Mouse (Mus musculus) kidney, embryonic 14.5 days (tissue): ENCODE measurements at regions not wholly inside any gene's neighbourhood (a gene's known extent, or its start where the extent isn't known, plus 50 kb on each side); places are given as distances from the start of the nearest gene placed in this dataset.

Source experiments
- ATAC-seq: fragments of 200-750 bp; cut with Nextera tagmentation; 2 replicates; pipeline ENCODE4 v1.8.0; 2017; ENCODE audit warnings: moderate number of reproducible peaks, mild to moderate bottlenecking, moderate TSS enrichment, moderate library complexity; ENCODE audit not compliant: low FRiP score, low TSS enrichment
- H3K27ac ChIP-seq: fragments of 300-500 bp; sonication (generic); 2 replicates; pipeline ENCODE4 v1.5.1; 2014; ENCODE audit warnings: low read depth, mild to moderate bottlenecking, low read length, moderate library complexity, mixed read lengths
- H3K27me3 ChIP-seq: fragments of 300-500 bp; sonication (generic); 2 replicates; pipeline ENCODE4 v1.6.1; 2014; ENCODE audit warnings: mild to moderate bottlenecking, low read length; ENCODE audit not compliant: control insufficient read depth, insufficient read depth
- H3K36me3 ChIP-seq: fragments of 300-500 bp; sonication (generic); 2 replicates; pipeline ENCODE4 v1.6.1; 2014; ENCODE audit warnings: low read length, mixed read lengths; ENCODE audit not compliant: control insufficient read depth, insufficient read depth
- H3K4me1 ChIP-seq: fragments of 300-500 bp; sonication (generic); 2 replicates; pipeline ENCODE4 v1.6.1; 2014; ENCODE audit warnings: low read length, mixed read lengths; ENCODE audit not compliant: control insufficient read depth, insufficient read depth
- H3K4me2 ChIP-seq: fragments of 300-500 bp; sonication (generic); replicated peaks from 2 replicates; pipeline ENCODE4 v1.6.1; 2014; ENCODE audit warnings: low read depth, mild to moderate bottlenecking, low read length
- H3K4me3 ChIP-seq: fragments of 300-500 bp; sonication (generic); 2 replicates; pipeline ENCODE4 v1.5.1; 2014; ENCODE audit warnings: mild to moderate bottlenecking, low read length
- H3K9ac ChIP-seq: fragments of 300-500 bp; sonication (generic); 2 replicates; pipeline ENCODE4 v1.6.1; 2014; ENCODE audit warnings: low read depth, mild to moderate bottlenecking, low read length, moderate library complexity
- H3K9me3 ChIP-seq: fragments of 300-500 bp; sonication (generic); 2 replicates; pipeline ENCODE4 v1.6.1; 2016; ENCODE audit warnings: low read length; ENCODE audit not compliant: control insufficient read depth
- WGBS: fragments of 180-500 bp; shearing (Covaris S2); extraction: QIAGEN DNeasy Blood & Tissue Kit; methylation state at CpG from one replicate; pipeline ENCODE4 v1.1.7; 2014; 5-methylcytosine and 5-hydroxymethylcytosine counted together

- Histone ChIP-seq H3K9ac (no peak overlapping the region), H3K36me3 (no peaks in the 10 kb centered on the region), H3K4me3 (no peak overlapping the region), H3K4me1 (no peaks in the 10 kb centered on the region), H3K4me2 (no peak overlapping the region), H3K27ac (no peak overlapping the region), H3K27me3 (no peaks in the 10 kb centered on the region), H3K9me3 (no peaks in the 10 kb centered on the region)
- 30% methylated on average over 1 of the region's 1 CpGs for WGBS
- ATAC-seq = no peak
These were observed 523.9 kb upstream of the Tnc start for GRCm38 (mm10) chr4:64570666-64571065.

GRCm38 (mm10) chr4:64575901-64576300, 529.1 kb upstream of the Tnc start:
- Histone ChIP-seq H3K9ac (no peak overlapping the region), H3K9me3 (no peaks in the 10 kb centered on the region), H3K36me3 (no peaks in the 10 kb centered on the region), H3K4me2 (no peak overlapping the region), H3K27ac (no peak overlapping the region), H3K27me3 (no peaks in the 10 kb centered on the region), H3K4me3 (no peak overlapping the region), H3K4me1 (no peaks in the 10 kb centered on the region)
- ATAC-seq = no peak
- WGBS = 66% methylated on average over 1 of the region's 1 CpGs

GRCm38 (mm10) chr4:64595014-64595599, 528.9 kb upstream of the Pappa start:
- Histone ChIP-seq H3K4me3 (no peak overlapping the region), H3K9ac (no peak overlapping the region), H3K4me2 (no peak overlapping the region), H3K9me3 (no peaks in the 10 kb centered on the region), H3K4me1 (no peaks in the 10 kb centered on the region), H3K27ac (no peak overlapping the region), H3K36me3 (no peaks in the 10 kb centered on the region), H3K27me3 (no peaks in the 10 kb centered on the region)
- no peak for ATAC-seq
- 61% methylated on average over 8 of the region's 8 CpGs for WGBS

- Histone ChIP-seq H3K27ac (no peak overlapping the region), H3K27me3 (no peaks in the 10 kb centered on the region), H3K36me3 (no peaks in the 10 kb centered on the region), H3K4me1 (no peaks in the 10 kb centered on the region), H3K9ac (no peak overlapping the region), H3K9me3 (no peaks in the 10 kb centered on the region), H3K4me3 (no peak overlapping the region), H3K4me2 (no peak overlapping the region)
- no peak for ATAC-seq
These were observed 525.5 kb upstream of the Pappa start for GRCm38 (mm10) chr4:64598465-64598864.

DNA sequence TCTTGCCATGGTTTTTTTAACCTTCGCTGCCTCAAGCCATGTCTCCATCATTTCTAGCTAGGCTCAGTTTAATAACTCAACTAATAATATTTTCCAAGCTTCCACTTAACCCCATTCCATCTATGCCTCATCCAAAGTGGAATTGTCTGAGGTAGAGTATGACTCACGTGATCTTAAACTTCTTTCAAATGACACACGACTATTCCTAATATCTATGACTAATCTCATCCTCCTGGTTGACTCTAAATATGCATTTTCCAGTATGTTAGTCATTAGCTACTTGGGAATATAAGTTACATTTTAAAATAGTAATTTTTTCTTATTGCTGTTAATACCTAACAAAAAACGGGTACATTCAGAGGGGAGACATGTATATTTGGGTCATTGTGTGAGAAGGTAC, 524.8 kb upstream of the Pappa start:
- Histone ChIP-seq H3K4me3 (no peak overlapping the region), H3K9ac (no peak overlapping the region), H3K36me3 (no peaks in the 10 kb centered on the region), H3K4me2 (no peak overlapping the region), H3K4me1 (no peaks in the 10 kb centered on the region), H3K9me3 (no peaks in the 10 kb centered on the region), H3K27ac (no peak overlapping the region), H3K27me3 (no peaks in the 10 kb centered on the region)
- no peak for ATAC-seq
- WGBS = 80% methylated on average over 4 of the region's 4 CpGs

DNA sequence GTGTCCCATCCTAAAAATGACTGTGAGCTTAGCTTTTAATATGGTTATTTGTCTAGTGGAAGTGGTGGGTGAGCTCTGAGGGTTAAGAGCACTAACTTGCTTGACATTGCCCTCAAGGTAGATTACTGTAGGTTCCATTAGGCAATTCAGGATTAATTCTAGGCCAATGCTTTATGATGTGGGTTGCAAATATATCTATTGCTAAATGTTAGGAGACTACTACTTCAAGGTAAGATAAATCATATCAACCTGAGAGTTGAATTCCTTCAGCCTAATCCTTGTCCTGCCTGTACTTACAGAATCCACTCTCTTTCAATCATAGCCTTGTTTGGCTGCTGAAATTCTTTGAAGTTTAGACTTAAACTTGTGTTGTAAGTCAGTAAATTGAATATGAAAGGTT, 501.2 kb upstream of the Pappa start:
- no peaks in the 10 kb centered on the region for H3K36me3 ChIP-seq
- H3K4me2 ChIP-seq = no peak overlapping the region
- H3K9me3 ChIP-seq = no peaks in the 10 kb centered on the region
- ATAC-seq = no peak
- no peaks in the 10 kb centered on the region for H3K4me1 ChIP-seq
- H3K4me3 ChIP-seq = no peak overlapping the region
- no peak overlapping the region for H3K9ac ChIP-seq
- no peak overlapping the region for H3K27ac ChIP-seq
- H3K27me3 ChIP-seq = no peaks in the 10 kb centered on the region

- Histone ChIP-seq H3K9ac (no peak overlapping the region), H3K27ac (no peak overlapping the region), H3K4me2 (no peak overlapping the region), H3K36me3 (no peaks in the 10 kb centered on the region), H3K4me1 (no peaks in the 10 kb centered on the region), H3K9me3 (no peaks in the 10 kb centered on the region), H3K27me3 (no peaks in the 10 kb centered on the region), H3K4me3 (no peak overlapping the region)
- WGBS = 65% methylated on average over 1 of the region's 1 CpGs
- no peak for ATAC-seq
These were observed 491.8 kb upstream of the Pappa start for GRCm38 (mm10) chr4:64632189-64632588.

DNA sequence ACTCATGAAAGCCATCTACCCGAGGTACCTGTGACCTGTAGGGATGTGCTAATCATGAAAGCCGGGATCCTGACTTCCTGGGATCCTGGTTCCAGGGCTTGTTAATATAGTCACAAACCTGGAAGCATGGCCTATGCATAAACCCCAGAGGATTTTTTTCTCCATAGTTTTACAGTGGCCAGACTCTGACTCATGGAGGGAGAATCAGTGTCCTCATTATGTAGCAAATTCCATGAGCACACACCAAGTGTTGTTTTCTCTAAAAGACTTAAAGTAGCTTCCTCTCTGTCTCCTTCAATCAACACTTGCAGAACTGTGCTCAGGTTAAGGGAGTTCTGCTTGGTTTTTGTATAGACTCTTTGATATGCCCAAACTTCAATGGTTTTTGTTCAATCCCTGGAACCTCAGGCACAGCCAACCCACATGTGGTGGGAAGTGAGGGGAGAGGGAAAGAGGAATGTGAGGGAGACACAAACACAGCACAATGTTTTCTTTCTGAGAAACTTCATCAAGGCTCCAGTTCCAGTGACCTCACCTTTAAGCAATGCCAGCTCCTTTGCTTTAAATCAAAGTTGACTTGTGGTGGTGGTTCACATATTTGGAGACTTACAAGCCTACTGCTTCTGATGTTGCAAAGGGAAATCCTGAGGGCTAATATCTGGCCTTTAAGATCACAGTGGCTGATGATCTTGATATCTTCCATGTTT, 488.6 kb upstream of the Pappa start:
- Histone ChIP-seq H3K4me1 (no peaks in the 10 kb centered on the region), H3K4me2 (no peak overlapping the region), H3K27me3 (no peaks in the 10 kb centered on the region), H3K36me3 (no peaks in the 10 kb centered on the region), H3K27ac (no peak overlapping the region), H3K4me3 (no peak overlapping the region), H3K9me3 (no peaks in the 10 kb centered on the region), H3K9ac (no peak overlapping the region)
- ATAC-seq = no peak
- WGBS = 84% methylated on average over 2 of the region's 2 CpGs

- 87% methylated on average over 3 of the region's 3 CpGs for WGBS
- no peaks in the 10 kb centered on the region for H3K27me3 ChIP-seq
- no peak for ATAC-seq
- H3K4me2 ChIP-seq = no peak overlapping the region
- H3K9ac ChIP-seq = no peak overlapping the region
- no peak overlapping the region for H3K27ac ChIP-seq
- no peaks in the 10 kb centered on the region for H3K36me3 ChIP-seq
- no peak overlapping the region for H3K4me3 ChIP-seq
- no peaks in the 10 kb centered on the region for H3K9me3 ChIP-seq
- H3K4me1 ChIP-seq = no peaks in the 10 kb centered on the region
These were observed 483.9 kb upstream of the Pappa start for GRCm38 (mm10) chr4:64640056-64640455.
